Mouse (Mus musculus) lung, embryonic 14.5 days (tissue): ENCODE data around the gene P4ha3. TPM values are rescaled to one million over a fixed set of nuclear protein-coding genes. Genes with fewer than 3 reads are reported as not detected.

Experiments used
- ATAC-seq: fragments of 200-750 bp; cut with Nextera tagmentation; 2 replicates; pipeline ENCODE4 v1.8.0; 2017; ENCODE audit warnings: mild to moderate bottlenecking, moderate TSS enrichment, moderate library complexity; ENCODE audit not compliant: insufficient read depth
- DNase-seq: peaks from one replicate; pipeline ENCODE4 v3.0.0-alpha.2; 2015
- H3K27ac ChIP-seq: fragments of 300-500 bp; sonication (generic); 2 replicates; pipeline ENCODE4 v1.5.1; 2014; ENCODE audit warnings: low read depth, mild to moderate bottlenecking, moderate library complexity
- H3K27me3 ChIP-seq: fragments of 300-500 bp; sonication (generic); 2 replicates; pipeline ENCODE4 v1.6.1; 2014; ENCODE audit warnings: low read length, control low read depth; ENCODE audit not compliant: insufficient read depth
- H3K36me3 ChIP-seq: fragments of 300-500 bp; sonication (generic); 2 replicates; pipeline ENCODE4 v1.6.1; 2014; ENCODE audit warnings: control low read depth; ENCODE audit not compliant: insufficient read depth
- H3K4me1 ChIP-seq: fragments of 300-500 bp; sonication (generic); 2 replicates; pipeline ENCODE4 v1.6.1; 2014; ENCODE audit warnings: antibody characterized with exemption, control low read depth; ENCODE audit not compliant: insufficient read depth
- H3K4me2 ChIP-seq: fragments of 300-500 bp; sonication (generic); 2 replicates; pipeline ENCODE4 v1.6.1; 2014; ENCODE audit warnings: mild to moderate bottlenecking
- H3K4me3 ChIP-seq: fragments of 300-500 bp; sonication (generic); 2 replicates; pipeline ENCODE4 v1.5.1; 2014; ENCODE audit warnings: low read depth, low read length
- H3K9ac ChIP-seq: fragments of 300-500 bp; sonication (generic); 2 replicates; pipeline ENCODE4 v1.6.1; 2014
- H3K9me3 ChIP-seq: fragments of 300-500 bp; sonication (generic); 2 replicates; pipeline ENCODE4 v1.6.1; 2016; ENCODE audit warnings: low read depth, low read length, control low read depth
- CTCF ChIP-seq: IDR thresholded peaks from 2 replicates; pipeline ENCODE4 v1.5.1; 2016; ENCODE audit warnings: antibody characterized with exemption, low read depth
- WGBS: fragments of 180-500 bp; shearing (Covaris S2); extraction: QIAGEN DNeasy Blood & Tissue Kit; methylation state at CpG from one replicate; pipeline ENCODE4 v1.1.7; 2014; 5-methylcytosine and 5-hydroxymethylcytosine counted together
- polyA plus RNA-seq: library from polyadenylated mRNA; unstranded; fragments of >200 nt; fragmentation: Nextera tagmentation; extraction: Ambion mirVana; gene quantifications from 2 replicates; pipeline ENCODE4 v1.2.1, GENCODE M21; 2014

Gene P4ha3
- polyA plus RNA-seq, 1 experiment from 2014 or later, result 21.2 TPM

DNA sequence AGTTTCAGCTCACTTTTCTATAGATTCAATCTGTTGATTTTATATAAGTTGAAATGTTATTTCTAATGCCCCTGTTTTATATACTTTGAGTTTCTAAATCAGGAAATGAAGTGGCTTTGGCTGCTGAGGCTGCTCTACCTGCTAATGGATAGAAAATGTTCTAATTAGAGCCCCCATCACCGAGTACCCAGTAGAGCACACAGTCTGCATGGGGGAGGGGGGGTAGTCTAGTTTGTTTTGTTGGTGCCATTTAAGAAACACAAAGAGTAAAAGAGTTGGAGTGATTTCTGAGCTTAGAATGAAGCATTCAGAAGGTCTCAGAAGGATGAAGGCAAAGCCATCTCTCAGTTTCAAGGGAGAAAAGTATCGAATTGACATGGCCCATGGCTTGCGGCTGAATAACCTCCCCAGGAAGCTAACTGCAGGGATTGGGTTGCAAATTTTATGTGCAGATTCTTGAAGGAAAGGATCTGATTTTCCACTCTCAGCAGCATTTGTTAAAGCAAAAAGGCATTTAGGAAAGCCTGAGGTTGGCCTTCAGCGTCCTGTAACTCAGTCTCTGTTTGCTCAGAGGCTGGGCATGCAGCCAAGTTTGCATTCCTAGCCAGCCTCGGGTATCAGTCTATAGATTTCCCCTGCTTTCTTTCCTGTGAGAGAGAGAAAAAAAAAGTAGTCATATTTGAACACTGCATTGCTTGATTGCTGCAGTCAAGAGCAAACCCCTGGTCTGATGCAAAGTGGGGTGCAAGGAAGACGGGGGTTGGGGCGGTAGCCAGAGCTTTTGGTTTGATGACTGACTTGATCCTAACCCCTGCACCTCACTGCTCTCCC lies 2.6 kb downstream of the P4ha3 start:
- H3K27ac ChIP-seq, result peak overlapping the region; percentile 96
- H3K36me3 ChIP-seq, result peaks cover 3% of the 10 kb centered on the region; the same call in 1 of the 2 replicates
- peak overlapping the region; percentile 18; the same call in 1 of the 2 replicates for H3K4me3 ChIP-seq
- H3K9me3 ChIP-seq, result 0 out of 2 replicates have a peak, but pooled peaks cover 4% of the 10 kb centered on the region
- peak overlapping the region; percentile 42; the same call in 1 of the 2 replicates for H3K9ac ChIP-seq
- DNase-seq (peak; percentile 98), ATAC-seq (peak; percentile 90)
- H3K4me1 ChIP-seq, result peaks cover 24% of the 10 kb centered on the region
- 5% methylated on average over 7 of the region's 7 CpGs for WGBS
- H3K27me3 ChIP-seq, result no peaks in the 10 kb centered on the region
- no peak for TF ChIP-seq CTCF
- H3K4me2 ChIP-seq, result peak overlapping the region; percentile 74

DNA sequence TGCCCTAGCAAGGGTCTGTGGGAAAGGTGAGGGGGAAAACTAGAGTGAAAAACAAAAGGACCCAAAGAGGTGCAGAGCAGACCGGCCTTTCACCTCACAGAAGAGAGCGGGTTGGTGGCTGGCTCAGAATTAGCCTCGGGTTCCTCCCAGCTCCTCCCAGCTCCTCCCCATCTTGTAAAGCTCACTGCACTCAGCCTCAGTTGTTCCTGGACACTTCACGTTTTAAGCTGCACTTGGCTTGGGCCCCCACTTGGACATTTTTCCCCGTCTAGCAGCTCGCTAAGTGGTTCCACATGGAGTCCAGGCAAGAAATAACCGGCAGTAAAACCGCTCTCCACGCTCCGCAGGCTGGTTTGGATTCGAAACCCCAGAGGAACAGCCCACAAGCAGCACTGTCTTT lies 3.3 kb downstream of the P4ha3 start:
- H3K4me3 ChIP-seq, result peak overlapping the region; percentile 18
- peaks cover 24% of the 10 kb centered on the region for H3K4me1 ChIP-seq
- TF ChIP-seq CTCF, result no peak
- peak; percentile 78 for ATAC-seq
- WGBS, result 16% methylated on average over 11 of the region's 11 CpGs
- peak overlapping the region; percentile 96 for H3K27ac ChIP-seq
- no peaks in the 10 kb centered on the region for H3K27me3 ChIP-seq
- peak overlapping the region; percentile 42 for H3K9ac ChIP-seq
- H3K4me2 ChIP-seq, result peak overlapping the region; percentile 74
- H3K9me3 ChIP-seq, result 0 out of 2 replicates have a peak, but pooled peaks cover 4% of the 10 kb centered on the region
- DNase-seq, result peak; percentile 74
- peaks cover 3% of the 10 kb centered on the region; the same call in 1 of the 2 replicates for H3K36me3 ChIP-seq

DNA sequence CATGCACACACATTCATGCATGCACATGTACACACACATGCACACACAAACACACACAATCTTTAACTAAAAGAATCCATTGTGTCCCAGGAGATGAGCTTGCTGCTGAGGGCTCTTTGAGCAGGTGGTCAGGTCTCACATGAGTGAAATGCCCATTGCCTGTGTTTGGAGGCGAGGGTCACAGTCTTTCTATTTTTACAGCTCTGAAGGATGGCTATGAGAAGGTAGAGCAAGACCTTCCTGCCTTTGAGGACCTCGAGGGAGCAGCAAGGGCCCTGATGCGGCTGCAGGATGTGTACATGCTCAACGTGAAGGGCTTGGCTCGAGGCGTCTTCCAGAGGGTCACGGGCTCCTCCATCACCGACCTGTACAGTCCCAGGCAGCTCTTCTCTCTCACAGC lies 8.2 kb downstream of the P4ha3 start:
- H3K27ac ChIP-seq, result no peak overlapping the region
- H3K9me3 ChIP-seq, result 0 out of 2 replicates have a peak, but pooled peaks cover 4% of the 10 kb centered on the region
- no peak overlapping the region for H3K4me2 ChIP-seq
- H3K36me3 ChIP-seq, result peaks cover 16% of the 10 kb centered on the region; the same call in 1 of the 2 replicates
- peaks cover 11% of the 10 kb centered on the region for H3K4me1 ChIP-seq
- 72% methylated on average over 8 of the region's 8 CpGs for WGBS
- ATAC-seq (no peak), DNase-seq (no peak)
- H3K9ac ChIP-seq, result no peak overlapping the region
- H3K4me3 ChIP-seq, result no peak overlapping the region
- TF ChIP-seq CTCF, result no peak
- H3K27me3 ChIP-seq, result no peaks in the 10 kb centered on the region

DNA sequence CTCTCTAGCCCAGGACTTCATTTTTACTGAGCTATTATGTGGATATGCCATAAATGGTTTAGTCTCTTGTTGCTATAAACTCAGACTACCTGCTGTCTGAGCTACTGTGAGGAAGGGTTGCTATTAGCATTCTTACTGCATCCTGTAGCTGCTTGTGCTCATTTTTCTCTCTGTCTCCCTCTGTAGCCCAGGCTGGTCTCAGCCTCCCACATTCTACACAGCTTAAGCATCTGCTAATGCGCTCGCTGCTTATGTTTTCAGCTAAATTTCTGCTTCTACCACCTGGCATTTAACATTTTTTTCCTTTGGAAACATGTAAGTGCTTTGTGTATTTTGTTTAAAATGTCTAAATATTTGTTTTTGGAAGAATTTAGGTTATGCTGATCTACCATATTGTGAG lies 10.4 kb downstream of the P4ha3 start:
- Histone ChIP-seq H3K9ac (no peak overlapping the region), H3K36me3 (peaks cover 16% of the 10 kb centered on the region; the same call in 1 of the 2 replicates), H3K27ac (no peak overlapping the region), H3K4me1 (no peaks in the 10 kb centered on the region), H3K4me2 (no peak overlapping the region), H3K4me3 (no peak overlapping the region), H3K9me3 (0 out of 2 replicates have a peak, but pooled peaks cover 4% of the 10 kb centered on the region), H3K27me3 (no peaks in the 10 kb centered on the region)
- ATAC-seq, result no peak
- 85% methylated on average over 2 of the region's 2 CpGs for WGBS
- DNase-seq, result no peak
- TF ChIP-seq CTCF, result no peak

DNA sequence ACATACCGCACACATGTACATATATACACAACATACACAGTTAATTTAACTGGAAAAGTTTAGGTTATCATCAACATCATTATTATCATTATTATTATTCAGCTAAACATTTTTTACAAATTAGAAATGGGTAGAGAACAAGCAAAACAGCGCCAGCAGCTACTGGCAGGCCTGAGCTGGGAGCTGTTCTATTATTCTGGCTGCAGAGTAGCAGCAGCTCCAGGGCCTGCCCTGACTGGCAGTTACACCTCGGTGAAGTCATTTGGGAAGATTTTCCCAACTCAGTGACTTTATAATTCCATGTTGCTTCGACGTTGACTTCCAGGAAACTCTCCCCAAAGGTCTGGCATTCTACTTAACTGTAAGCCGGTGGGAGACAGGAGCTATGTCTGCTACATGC lies 11.4 kb downstream of the P4ha3 start:
- 78% methylated on average over 6 of the region's 6 CpGs for WGBS
- TF ChIP-seq CTCF, result no peak
- Histone ChIP-seq H3K4me2 (no peak overlapping the region), H3K9me3 (no peaks in the 10 kb centered on the region), H3K27me3 (no peaks in the 10 kb centered on the region), H3K9ac (no peak overlapping the region), H3K27ac (no peak overlapping the region), H3K4me1 (no peaks in the 10 kb centered on the region), H3K4me3 (no peak overlapping the region), H3K36me3 (peaks cover 13% of the 10 kb centered on the region; the same call in 1 of the 2 replicates)
- ATAC-seq (no peak), DNase-seq (no peak)

DNA sequence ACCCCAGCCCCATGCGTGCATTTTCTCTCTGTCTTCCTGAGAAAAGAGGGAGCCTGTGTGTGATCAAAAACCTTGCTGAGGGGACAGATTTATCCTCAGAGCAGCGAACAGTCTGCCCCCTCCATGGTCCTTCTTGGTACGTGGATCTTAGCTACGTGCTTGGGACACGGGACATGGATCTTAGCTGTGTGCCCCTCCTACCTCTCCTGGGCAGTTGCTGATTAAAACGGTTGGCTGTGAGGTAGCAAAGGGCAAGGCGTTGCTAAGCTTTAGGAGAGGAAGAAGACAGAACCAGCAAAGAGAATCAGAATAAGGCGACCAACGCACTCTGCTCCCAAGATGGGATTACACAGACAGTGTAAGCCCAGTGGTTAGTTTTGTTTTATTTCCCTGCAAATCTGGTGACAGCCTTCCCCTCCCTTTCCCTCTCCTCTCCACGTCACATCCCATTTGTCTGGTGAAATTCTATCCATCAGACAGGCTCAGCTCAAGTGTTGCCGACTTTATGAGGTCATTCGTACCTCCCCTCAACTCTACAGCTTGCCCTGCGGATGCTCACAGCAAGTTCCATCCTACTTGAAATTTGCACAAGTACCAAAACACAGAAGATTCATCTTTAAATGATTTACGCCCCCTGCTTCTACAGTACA lies 13.7 kb downstream of the P4ha3 start:
- Histone ChIP-seq H3K4me1 (peaks cover 4% of the 10 kb centered on the region; the same call in 1 of the 2 replicates), H3K9me3 (no peaks in the 10 kb centered on the region), H3K36me3 (peaks cover 21% of the 10 kb centered on the region; the same call in 1 of the 2 replicates), H3K4me3 (no peak overlapping the region), H3K27ac (no peak overlapping the region), H3K4me2 (no peak overlapping the region), H3K27me3 (no peaks in the 10 kb centered on the region), H3K9ac (no peak overlapping the region)
- peak; percentile 40 for DNase-seq
- WGBS, result 54% methylated on average over 14 of the region's 14 CpGs
- ATAC-seq, result no peak
- no peak for TF ChIP-seq CTCF

DNA sequence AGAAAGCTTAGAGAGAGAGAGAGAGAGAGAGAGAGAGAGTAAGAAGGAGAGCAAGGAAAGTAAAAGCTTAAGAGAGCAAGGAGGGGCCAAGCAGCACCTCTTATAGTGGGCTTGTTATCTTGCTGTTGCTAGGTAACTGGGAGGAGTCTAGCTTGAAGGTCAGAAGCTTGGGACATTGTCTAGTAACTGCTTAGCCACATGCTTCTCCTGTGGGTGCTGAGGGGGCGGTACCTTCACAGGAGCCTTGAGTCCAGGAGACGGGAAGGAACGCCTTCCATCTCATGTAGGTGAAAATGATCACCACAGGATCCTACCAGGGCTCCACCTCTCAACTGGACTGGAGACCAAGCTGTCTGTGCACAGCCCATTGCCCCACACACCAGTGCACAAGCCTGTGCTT lies 16.1 kb downstream of the P4ha3 start:
- Histone ChIP-seq H3K27me3 (no peaks in the 10 kb centered on the region), H3K36me3 (peaks cover 15% of the 10 kb centered on the region; the same call in 1 of the 2 replicates), H3K27ac (no peak overlapping the region), H3K9me3 (no peaks in the 10 kb centered on the region), H3K4me2 (no peak overlapping the region), H3K4me3 (no peak overlapping the region), H3K4me1 (peaks cover 4% of the 10 kb centered on the region; the same call in 1 of the 2 replicates), H3K9ac (no peak overlapping the region)
- DNase-seq (no peak), ATAC-seq (no peak)
- 52% methylated on average over 3 of the region's 3 CpGs for WGBS
- no peak for TF ChIP-seq CTCF
